Mouse (Mus musculus): ENCODE data around the gene AC109138.7. TPM values are rescaled to one million over a fixed set of nuclear protein-coding genes. Genes with fewer than 3 reads are reported as not detected.

The AC109138.7 gene
- total RNA-seq, 1 experiment, result not detected

DNA sequence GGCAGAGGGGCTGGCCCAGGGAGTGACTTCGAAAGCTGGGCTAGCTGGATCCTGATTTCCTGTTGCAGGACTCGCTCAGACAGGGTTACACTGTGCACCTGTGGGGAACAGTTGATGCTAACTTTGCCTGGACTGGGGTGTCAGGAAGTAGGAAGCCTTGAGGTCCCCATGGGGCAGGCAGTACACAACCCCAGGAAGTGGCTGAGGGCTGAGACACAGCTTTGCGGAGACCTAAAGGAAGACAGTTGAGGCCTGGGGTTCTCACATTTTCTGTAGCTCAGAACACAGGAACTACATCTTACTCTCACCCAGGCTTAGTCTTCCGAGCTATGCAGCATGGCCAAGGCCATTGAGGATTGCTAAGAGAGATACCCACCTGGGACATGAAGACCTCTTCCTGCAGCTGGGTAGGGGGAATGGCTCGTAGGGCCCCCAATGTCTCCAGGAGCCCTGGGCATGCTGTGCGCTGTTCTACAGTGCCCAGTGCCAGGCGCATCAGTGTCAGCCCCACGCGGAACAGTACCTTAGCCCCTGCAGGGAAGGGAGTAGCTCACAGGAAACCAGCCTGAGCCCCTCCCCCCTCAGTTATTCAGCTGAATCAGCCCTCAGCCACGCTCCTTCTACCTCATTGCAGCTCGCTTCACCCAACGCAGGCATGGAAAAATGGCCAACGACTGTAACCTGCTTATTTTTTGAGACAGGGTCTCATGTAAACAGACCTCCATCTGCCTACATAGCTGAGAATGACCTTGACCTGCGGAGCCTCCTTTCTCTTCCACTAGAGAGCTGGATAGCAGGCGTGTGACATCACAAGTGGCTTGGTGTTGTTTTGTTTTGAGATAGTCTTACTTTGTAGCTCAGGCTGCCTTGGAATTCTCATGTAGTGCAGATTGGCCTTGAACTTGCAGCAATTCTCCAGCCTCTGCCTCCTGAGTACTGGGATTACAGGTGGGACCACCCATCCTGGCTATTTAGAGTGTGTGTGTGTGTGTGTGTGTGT is 28.9 kb upstream of the AC109138.7 start:
- H3K9me3 ChIP-seq (ENCODE audit: control insufficient read depth, insufficient read depth, low read depth, low read length), result no peaks in the 10 kb centered on the region
- no peak for TF ChIP-seq ZNF384 (IDR thresholded peaks at IDR 0.05; ENCODE audit: low read depth, low read length)
- TF ChIP-seq CHD2 (IDR thresholded peaks at IDR 0.05; ENCODE audit: low read depth, low read length), result no peak
- no peak for TF ChIP-seq MAFK (IDR thresholded peaks at IDR 0.05; ENCODE audit: insufficient read depth, low read depth, low read length)
- no peak for TF ChIP-seq HCFC1 (IDR thresholded peaks at IDR 0.05; ENCODE audit: borderline replicate concordance, insufficient read depth, low read length)
- no peak for TF ChIP-seq ZC3H11A (IDR thresholded peaks at IDR 0.05; ENCODE audit: borderline replicate concordance, low read depth, low read length)
- peak overlapping the region; percentile 24; the same call in 1 of the 2 replicates for H3K27ac ChIP-seq (ENCODE audit: insufficient read depth, low read depth, low read length, poor library complexity, severe bottlenecking)
- in situ Hi-C loops (cut with MboI; ENCODE audit: low sequenced_read_pairs in 2 of 2, unreplicated experiment in 2 of 2), result no loop called here
- no peaks in the 10 kb centered on the region for H3K36me3 ChIP-seq (ENCODE audit: control insufficient read depth, insufficient read depth, low read length, poor library complexity, severe bottlenecking)
- H3K9ac ChIP-seq (ENCODE audit: insufficient read depth, low read depth, low read length, poor library complexity, severe bottlenecking), result 0 out of 2 replicates have a peak overlapping the region, but pooled peaks have one; percentile 6
- peaks cover 4 to 17% of the 10 kb centered on the region in 2 experiments; a peak in 3 of 4 replicates for H3K4me1 ChIP-seq (ENCODE audit: control insufficient read depth in 2 of 2, insufficient read depth in 2 of 2, low read length in 2 of 2, poor library complexity in 1 of 2)
- H3K4me3 ChIP-seq (ENCODE audit: insufficient read depth in 1 of 2, low read depth in 1 of 2, low read length in 2 of 2, poor library complexity in 1 of 2, severe bottlenecking in 1 of 2), result no peak overlapping the region; a peak in 1 of 4 replicates
- no peak for DNase-seq (ENCODE audit: low read depth, low spot score)

DNA sequence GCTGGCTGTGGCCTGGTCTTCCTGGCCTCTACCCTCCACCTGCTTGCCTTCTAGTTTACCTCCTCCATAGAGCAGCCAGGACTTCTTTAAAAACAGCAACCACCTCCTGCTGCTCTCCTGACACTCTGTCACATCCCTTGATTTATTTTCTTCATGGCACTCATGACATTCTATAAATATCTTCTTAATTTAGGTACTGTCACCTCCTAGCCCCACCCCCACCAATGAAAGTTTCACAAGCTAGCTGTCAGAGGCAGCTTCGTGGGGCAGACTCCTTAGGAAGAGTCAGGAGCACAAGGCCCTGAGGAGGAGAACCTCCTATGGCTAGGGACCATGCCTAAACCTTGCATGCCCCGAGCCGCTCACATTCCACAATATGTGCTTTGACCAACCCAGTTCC is 26.9 kb upstream of the AC109138.7 start:
- in situ Hi-C loops (cut with MboI; ENCODE audit: low sequenced_read_pairs in 2 of 2, unreplicated experiment in 2 of 2), result no loop called here
- TF ChIP-seq HCFC1 (IDR thresholded peaks at IDR 0.05; ENCODE audit: borderline replicate concordance, insufficient read depth, low read length), result no peak
- no peak for TF ChIP-seq ZC3H11A (IDR thresholded peaks at IDR 0.05; ENCODE audit: borderline replicate concordance, low read depth, low read length)
- no peak for TF ChIP-seq ZNF384 (IDR thresholded peaks at IDR 0.05; ENCODE audit: low read depth, low read length)
- no peak for TF ChIP-seq MAFK (IDR thresholded peaks at IDR 0.05; ENCODE audit: insufficient read depth, low read depth, low read length)
- TF ChIP-seq CHD2 (IDR thresholded peaks at IDR 0.05; ENCODE audit: low read depth, low read length), result no peak
- Histone ChIP-seq H3K4me3 (ENCODE audit: insufficient read depth in 1 of 2, low read depth in 1 of 2, low read length in 2 of 2, poor library complexity in 1 of 2, severe bottlenecking in 1 of 2) (no peak overlapping the region), H3K4me1 (ENCODE audit: control insufficient read depth in 2 of 2, insufficient read depth in 2 of 2, low read length in 2 of 2, poor library complexity in 1 of 2) (peaks cover 4 to 19% of the 10 kb centered on the region in 2 experiments; a peak in 3 of 4 replicates), H3K27ac (ENCODE audit: insufficient read depth, low read depth, low read length, poor library complexity, severe bottlenecking) (no peak overlapping the region), H3K9me3 (ENCODE audit: control insufficient read depth, insufficient read depth, low read depth, low read length) (no peaks in the 10 kb centered on the region), H3K36me3 (ENCODE audit: control insufficient read depth, insufficient read depth, low read length, poor library complexity, severe bottlenecking) (no peaks in the 10 kb centered on the region), H3K9ac (ENCODE audit: insufficient read depth, low read depth, low read length, poor library complexity, severe bottlenecking) (no peak overlapping the region)
- DNase-seq (ENCODE audit: low read depth, low spot score), result no peak

DNA sequence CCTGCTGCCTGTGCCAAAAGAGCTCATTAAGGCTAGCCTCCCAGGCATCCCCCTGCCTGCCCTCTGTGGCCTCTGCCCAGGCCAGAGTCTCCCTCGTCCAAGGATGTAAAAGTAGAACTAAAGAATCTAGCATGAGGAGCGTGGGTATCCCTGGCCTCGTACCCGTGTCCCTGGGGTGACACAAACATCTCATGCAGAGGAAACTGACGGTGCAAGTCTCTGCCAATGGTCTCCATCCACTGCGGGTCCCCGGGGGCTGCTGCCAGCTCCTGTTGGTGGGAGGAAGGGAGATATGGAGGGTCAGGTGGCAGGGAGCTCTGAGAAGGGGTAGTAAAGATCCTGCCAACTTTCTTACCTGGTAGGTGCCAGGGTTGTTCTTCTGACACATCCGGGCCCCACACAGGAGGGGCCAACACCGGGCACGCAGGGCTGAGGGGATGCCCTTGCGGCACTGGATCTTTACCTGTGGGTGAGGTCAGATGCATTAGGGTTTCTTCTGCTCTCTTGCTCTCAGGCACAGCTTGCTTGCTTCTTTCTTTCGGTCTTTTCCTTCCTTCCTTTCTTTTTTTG is 25.0 kb upstream of the AC109138.7 start:
- no peak overlapping the region for H3K9ac ChIP-seq (ENCODE audit: insufficient read depth, low read depth, low read length, poor library complexity, severe bottlenecking)
- H3K4me1 ChIP-seq (ENCODE audit: control insufficient read depth in 2 of 2, insufficient read depth in 2 of 2, low read length in 2 of 2, poor library complexity in 1 of 2), result peaks cover 6 to 25% of the 10 kb centered on the region in 2 experiments; a peak in 3 of 4 replicates
- H3K36me3 ChIP-seq (ENCODE audit: control insufficient read depth, insufficient read depth, low read length, poor library complexity, severe bottlenecking), result peaks cover 10% of the 10 kb centered on the region
- H3K4me3 ChIP-seq (ENCODE audit: insufficient read depth in 1 of 2, low read depth in 1 of 2, low read length in 2 of 2, poor library complexity in 1 of 2, severe bottlenecking in 1 of 2), result no peak overlapping the region
- H3K27ac ChIP-seq (ENCODE audit: insufficient read depth, low read depth, low read length, poor library complexity, severe bottlenecking), result no peak overlapping the region
- H3K9me3 ChIP-seq (ENCODE audit: control insufficient read depth, insufficient read depth, low read depth, low read length), result no peaks in the 10 kb centered on the region
- in situ Hi-C loops (cut with MboI; ENCODE audit: low sequenced_read_pairs in 2 of 2, unreplicated experiment in 2 of 2), result no loop called here
- no peak for TF ChIP-seq HCFC1 (IDR thresholded peaks at IDR 0.05; ENCODE audit: borderline replicate concordance, insufficient read depth, low read length)
- no peak for TF ChIP-seq ZNF384 (IDR thresholded peaks at IDR 0.05; ENCODE audit: low read depth, low read length)
- no peak for TF ChIP-seq CHD2 (IDR thresholded peaks at IDR 0.05; ENCODE audit: low read depth, low read length)
- no peak for TF ChIP-seq MAFK (IDR thresholded peaks at IDR 0.05; ENCODE audit: insufficient read depth, low read depth, low read length)
- TF ChIP-seq ZC3H11A (IDR thresholded peaks at IDR 0.05; ENCODE audit: borderline replicate concordance, low read depth, low read length), result no peak
- DNase-seq (ENCODE audit: low read depth, low spot score), result no peak

GRCm38 (mm10) chr19:4190831-4191334 is 23.3 kb upstream of the AC109138.7 start, which contains the start of gene Tbc1d10c:
Gene Tbc1d10c (minus strand): TSS chr19:4191284.
- H3K27ac ChIP-seq (ENCODE audit: insufficient read depth, low read depth, low read length, poor library complexity, severe bottlenecking), result peak within 1 kb of the TSS; percentile 83
- TF ChIP-seq HCFC1 (IDR thresholded peaks at IDR 0.05; ENCODE audit: borderline replicate concordance, insufficient read depth, low read length) (no peak), MAFK (IDR thresholded peaks at IDR 0.05; ENCODE audit: insufficient read depth, low read depth, low read length) (no peak)
- H3K4me3 ChIP-seq (ENCODE audit: insufficient read depth in 1 of 2, low read depth in 1 of 2, low read length in 2 of 2, poor library complexity in 1 of 2, severe bottlenecking in 1 of 2), result peak within 1 kb of the TSS; percentile 93 to 97
- H3K36me3 ChIP-seq (ENCODE audit: control insufficient read depth, insufficient read depth, low read length, poor library complexity, severe bottlenecking), result peaks cover 28% of the 10 kb centered on the region
- H3K9ac ChIP-seq (ENCODE audit: insufficient read depth, low read depth, low read length, poor library complexity, severe bottlenecking), result peak within 1 kb of the TSS; percentile 97
- no peaks in the 10 kb centered on the region for H3K9me3 ChIP-seq (ENCODE audit: control insufficient read depth, insufficient read depth, low read depth, low read length)
- peaks cover 2 to 17% of the 10 kb centered on the region in 2 experiments; a peak in 3 of 4 replicates for H3K4me1 ChIP-seq (ENCODE audit: control insufficient read depth in 2 of 2, insufficient read depth in 2 of 2, low read length in 2 of 2, poor library complexity in 1 of 2)
- no peak for DNase-seq (ENCODE audit: low read depth, low spot score)
- in situ Hi-C loops (cut with MboI; ENCODE audit: low sequenced_read_pairs in 2 of 2, unreplicated experiment in 2 of 2), result no loop called here
